Mouse (Mus musculus) liver, embryonic 14.5 days (tissue): Measurements from ENCODE around the gene Tmem132d.

Experiments used
- CTCF ChIP-seq: IDR thresholded peaks from 2 replicates; pipeline ENCODE4 v1.5.1; 2016; ENCODE audit warnings: antibody characterized with exemption, low read depth, control low read depth
- EP300 ChIP-seq: IDR thresholded peaks from 2 replicates; pipeline ENCODE4 v1.6.1; 2016; ENCODE audit warnings: antibody characterized with exemption, low read depth

GRCm38 (mm10) chr5:128136818-128137217 is 296.1 kb downstream of the Tmem132d start:
- no peak for TF ChIP-seq CTCF
- no peak for TF ChIP-seq EP300
